Mouse (Mus musculus) ovary, postnatal 36 days (tissue): ENCODE measurements at regions not wholly inside any gene's neighbourhood (a gene's known extent, or its start where the extent isn't known, plus 50 kb on each side); places are given as distances from the start of the nearest gene placed in this dataset.

ENCODE experiments used
- DNase-seq: peaks from one replicate; pipeline ENCODE4 v3.0.0; 2022; ENCODE audit warnings: low spot score, mixed read lengths

GRCm38 (mm10) chr7:69820570-69820969, 546.0 kb downstream of the Nr2f2 start:
- no peak for DNase-seq

- no peak for DNase-seq
Observed at GRCm38 (mm10) chr7:69812301-69812700, 554.2 kb downstream of the Nr2f2 start.

- DNase-seq, result no peak
Observed at GRCm38 (mm10) chr7:69810873-69811272, 555.7 kb downstream of the Nr2f2 start.

GRCm38 (mm10) chr7:69807220-69807619, 559.3 kb downstream of the Nr2f2 start:
- DNase-seq, result peak; percentile 30

GRCm38 (mm10) chr7:69770980-69771348, 595.6 kb downstream of the Nr2f2 start:
- DNase-seq, result no peak

- no peak for DNase-seq
Observed at GRCm38 (mm10) chr7:69770313-69770979, 596.1 kb downstream of the Nr2f2 start.

- no peak for DNase-seq
Observed at GRCm38 (mm10) chr7:69766451-69766850, 600.1 kb downstream of the Nr2f2 start.

- no peak for DNase-seq
Observed at GRCm38 (mm10) chr7:69740495-69740894, 626.0 kb downstream of the Nr2f2 start.

GRCm38 (mm10) chr7:69738998-69739397, 627.5 kb downstream of the Nr2f2 start:
- no peak for DNase-seq

GRCm38 (mm10) chr7:69715081-69715480, 651.5 kb downstream of the Nr2f2 start:
- DNase-seq, result no peak

GRCm38 (mm10) chr7:69670211-69670610, 696.3 kb downstream of the Nr2f2 start:
- DNase-seq, result no peak

- no peak for DNase-seq
Observed at GRCm38 (mm10) chr7:69655583-69655982, 711.0 kb downstream of the Nr2f2 start.

GRCm38 (mm10) chr7:69645449-69645848, 721.1 kb downstream of the Nr2f2 start:
- DNase-seq, result no peak

- no peak for DNase-seq
Observed at GRCm38 (mm10) chr7:69641652-69642051, 724.9 kb downstream of the Nr2f2 start.

GRCm38 (mm10) chr7:69599866-69600265, 766.7 kb downstream of the Nr2f2 start:
- no peak for DNase-seq

GRCm38 (mm10) chr7:69585716-69586115, 780.8 kb downstream of the Nr2f2 start:
- DNase-seq, result no peak

- DNase-seq, result no peak
Observed at GRCm38 (mm10) chr7:69585131-69585530, 781.4 kb downstream of the Nr2f2 start.

- DNase-seq, result no peak
Observed at GRCm38 (mm10) chr7:69584516-69584915, 782.0 kb downstream of the Nr2f2 start.

GRCm38 (mm10) chr7:69583901-69584300, 782.6 kb downstream of the Nr2f2 start:
- no peak for DNase-seq

GRCm38 (mm10) chr7:69581668-69582067, 784.9 kb downstream of the Nr2f2 start:
- no peak for DNase-seq

- no peak for DNase-seq
Observed at GRCm38 (mm10) chr7:69578958-69579810, 787.4 kb downstream of the Nr2f2 start.

- DNase-seq, result no peak
Observed at GRCm38 (mm10) chr7:69577754-69578153, 788.8 kb downstream of the Nr2f2 start.

GRCm38 (mm10) chr7:69576596-69576995, 789.9 kb downstream of the Nr2f2 start:
- DNase-seq, result no peak
